Mouse (Mus musculus): ENCODE measurements around the gene Cdkl4. TPM values are rescaled to one million over a fixed set of nuclear protein-coding genes. Genes with fewer than 3 reads are reported as not detected.
"Not testable (repeated sequence)": the region's sequence is repeated elsewhere in the genome, so short reads cannot be mapped to it uniquely, and the experiment has no call there.

The Cdkl4 gene
- polyA plus RNA-seq, 1 experiment from 2014 or later: 5.5 TPM

GRCm38 (mm10) chr17:80535633-80536032 is 42.0 kb downstream of the Cdkl4 start:
- 84% methylated on average over 6 of the region's 6 CpGs for WGBS
- ATAC-seq (replicated peaks): no peak
- Histone ChIP-seq H3K4me1 (no peaks in the 10 kb centered on the region), H3K27me3 (replicated peaks) (no peaks in the 10 kb centered on the region), H3K4me3 (no peak overlapping the region), H3K36me3 (replicated peaks) (no peaks in the 10 kb centered on the region), H3K9ac (no peak overlapping the region), H3K4me2 (no peak overlapping the region), H3K9me3 (no peaks in the 10 kb centered on the region), H3K27ac (no peak overlapping the region)

- not testable (repeated sequence) for H3K27me3 ChIP-seq (replicated peaks); ATAC-seq (replicated peaks); H3K4me3 ChIP-seq; H3K27ac ChIP-seq; H3K36me3 ChIP-seq (replicated peaks); H3K9ac ChIP-seq; H3K4me1 ChIP-seq; H3K9me3 ChIP-seq; H3K4me2 ChIP-seq
- WGBS: 73% methylated on average over 2 of the region's 2 CpGs
Measured at GRCm38 (mm10) chr17:80531351-80531750, 46.3 kb downstream of the Cdkl4 start.

- no peak for ATAC-seq (replicated peaks)
- no peaks in the 10 kb centered on the region for H3K9me3 ChIP-seq
- WGBS: 88% methylated on average over 3 of the region's 3 CpGs
- H3K4me1 ChIP-seq: no peaks in the 10 kb centered on the region
- H3K27me3 ChIP-seq (replicated peaks): no peaks in the 10 kb centered on the region
- no peak overlapping the region for H3K4me3 ChIP-seq
- no peaks in the 10 kb centered on the region for H3K36me3 ChIP-seq (replicated peaks)
- no peak overlapping the region for H3K27ac ChIP-seq
- no peak overlapping the region for H3K4me2 ChIP-seq
- H3K9ac ChIP-seq: no peak overlapping the region
Measured at GRCm38 (mm10) chr17:80523231-80523630, 54.4 kb downstream of the Cdkl4 start.

- WGBS: 54% methylated on average over 7 of the region's 7 CpGs
- Histone ChIP-seq H3K27me3 (replicated peaks) (no peaks in the 10 kb centered on the region), H3K9ac (no peak overlapping the region), H3K9me3 (no peaks in the 10 kb centered on the region), H3K27ac (no peak overlapping the region), H3K4me2 (no peak overlapping the region), H3K4me1 (no peaks in the 10 kb centered on the region), H3K4me3 (no peak overlapping the region), H3K36me3 (replicated peaks) (no peaks in the 10 kb centered on the region)
- ATAC-seq (replicated peaks): no peak
Measured at GRCm38 (mm10) chr17:80522229-80522556, 55.4 kb downstream of the Cdkl4 start.

GRCm38 (mm10) chr17:80521521-80522228 is 55.9 kb downstream of the Cdkl4 start:
- Histone ChIP-seq H3K4me3 (no peak overlapping the region), H3K9ac (no peak overlapping the region), H3K4me2 (no peak overlapping the region), H3K4me1 (no peaks in the 10 kb centered on the region), H3K27me3 (replicated peaks) (no peaks in the 10 kb centered on the region), H3K9me3 (no peaks in the 10 kb centered on the region), H3K36me3 (replicated peaks) (no peaks in the 10 kb centered on the region), H3K27ac (no peak overlapping the region)
- no peak for ATAC-seq (replicated peaks)
- WGBS: 15% methylated on average over 4 of the region's 4 CpGs

- no peak for ATAC-seq (replicated peaks)
- 81% methylated on average over 8 of the region's 8 CpGs for WGBS
- H3K4me2 ChIP-seq: no peak overlapping the region
- no peak overlapping the region for H3K27ac ChIP-seq
- no peak overlapping the region for H3K9ac ChIP-seq
- no peak overlapping the region for H3K4me3 ChIP-seq
- H3K9me3 ChIP-seq: no peaks in the 10 kb centered on the region
- H3K36me3 ChIP-seq (replicated peaks): no peaks in the 10 kb centered on the region
- H3K4me1 ChIP-seq: no peaks in the 10 kb centered on the region
- no peaks in the 10 kb centered on the region for H3K27me3 ChIP-seq (replicated peaks)
Measured at GRCm38 (mm10) chr17:80520537-80520936, 57.1 kb downstream of the Cdkl4 start.

GRCm38 (mm10) chr17:80518811-80519210 is 58.8 kb downstream of the Cdkl4 start:
- Histone ChIP-seq H3K27ac (no peak overlapping the region), H3K4me2 (no peak overlapping the region), H3K9me3 (no peaks in the 10 kb centered on the region), H3K4me1 (no peaks in the 10 kb centered on the region), H3K4me3 (no peak overlapping the region), H3K27me3 (replicated peaks) (no peaks in the 10 kb centered on the region), H3K36me3 (replicated peaks) (no peaks in the 10 kb centered on the region), H3K9ac (no peak overlapping the region)
- no peak for ATAC-seq (replicated peaks)
- 94% methylated on average over 12 of the region's 12 CpGs for WGBS

GRCm38 (mm10) chr17:80517244-80517643 is 60.4 kb downstream of the Cdkl4 start:
- no peak overlapping the region for H3K27ac ChIP-seq
- no peak for ATAC-seq (replicated peaks)
- H3K4me2 ChIP-seq: no peak overlapping the region
- no peaks in the 10 kb centered on the region for H3K36me3 ChIP-seq (replicated peaks)
- H3K27me3 ChIP-seq (replicated peaks): no peaks in the 10 kb centered on the region
- H3K9ac ChIP-seq: no peak overlapping the region
- H3K4me3 ChIP-seq: no peak overlapping the region
- WGBS: 83% methylated on average over 9 of the region's 9 CpGs
- no peaks in the 10 kb centered on the region for H3K4me1 ChIP-seq
- no peaks in the 10 kb centered on the region for H3K9me3 ChIP-seq

- H3K4me3 ChIP-seq: no peak overlapping the region
- no peak for ATAC-seq (replicated peaks)
- no peaks in the 10 kb centered on the region for H3K27me3 ChIP-seq (replicated peaks)
- no peaks in the 10 kb centered on the region for H3K36me3 ChIP-seq (replicated peaks)
- H3K4me1 ChIP-seq: no peaks in the 10 kb centered on the region
- H3K27ac ChIP-seq: no peak overlapping the region
- no peak overlapping the region for H3K9ac ChIP-seq
- 92% methylated on average over 9 of the region's 9 CpGs for WGBS
- H3K4me2 ChIP-seq: no peak overlapping the region
- H3K9me3 ChIP-seq: no peaks in the 10 kb centered on the region
Measured at GRCm38 (mm10) chr17:80515956-80516355, 61.7 kb downstream of the Cdkl4 start.

GRCm38 (mm10) chr17:80515513-80515912 is 62.1 kb downstream of the Cdkl4 start:
- Histone ChIP-seq H3K4me3 (no peak overlapping the region), H3K9me3 (no peaks in the 10 kb centered on the region), H3K27me3 (replicated peaks) (no peaks in the 10 kb centered on the region), H3K9ac (no peak overlapping the region), H3K36me3 (replicated peaks) (no peaks in the 10 kb centered on the region), H3K4me2 (no peak overlapping the region), H3K4me1 (no peaks in the 10 kb centered on the region), H3K27ac (no peak overlapping the region)
- ATAC-seq (replicated peaks): no peak
- 94% methylated on average over 7 of the region's 7 CpGs for WGBS

- Histone ChIP-seq H3K9me3 (no peaks in the 10 kb centered on the region), H3K27me3 (replicated peaks) (no peaks in the 10 kb centered on the region), H3K4me2 (no peak overlapping the region), H3K4me3 (no peak overlapping the region), H3K4me1 (no peaks in the 10 kb centered on the region), H3K9ac (no peak overlapping the region), H3K36me3 (replicated peaks) (no peaks in the 10 kb centered on the region), H3K27ac (no peak overlapping the region)
- no peak for ATAC-seq (replicated peaks)
- 81% methylated on average over 8 of the region's 8 CpGs for WGBS
Measured at GRCm38 (mm10) chr17:80513766-80514165, 63.8 kb downstream of the Cdkl4 start.

- Histone ChIP-seq H3K36me3 (replicated peaks) (no peaks in the 10 kb centered on the region), H3K9ac (no peak overlapping the region), H3K27me3 (replicated peaks) (no peaks in the 10 kb centered on the region), H3K4me2 (no peak overlapping the region), H3K4me3 (no peak overlapping the region), H3K27ac (no peak overlapping the region), H3K9me3 (no peaks in the 10 kb centered on the region), H3K4me1 (no peaks in the 10 kb centered on the region)
- no peak for ATAC-seq (replicated peaks)
- 88% methylated on average over 3 of the region's 3 CpGs for WGBS
Measured at GRCm38 (mm10) chr17:80510459-80510855, 67.2 kb downstream of the Cdkl4 start.
